Mouse (Mus musculus) lung, postnatal 0 days (tissue): ENCODE data around the gene Madd.

Experiments
- CTCF ChIP-seq: IDR thresholded peaks from 2 replicates; pipeline ENCODE4 v1.5.1; 2016; ENCODE audit warnings: antibody characterized with exemption, mild to moderate bottlenecking
- EP300 ChIP-seq: IDR thresholded peaks from 2 replicates; pipeline ENCODE4 v1.6.1; 2016; ENCODE audit warnings: antibody characterized with exemption, mild to moderate bottlenecking, control low read depth

- TF ChIP-seq CTCF (no peak), EP300 (no peak)
Observed at GRCm38 (mm10) chr2:91139311-91139710, 44.3 kb downstream of the Madd start.
